Mouse (Mus musculus) spleen, adult 2 months (tissue): Measurements from ENCODE around the gene Muc4.

Experiments
- CTCF ChIP-seq: fragments of 200-500 bp; IDR thresholded peaks from 2 replicates; pipeline ENCODE4 v1.5.1; 2011; ENCODE audit warnings: mild to moderate bottlenecking, inconsistent platforms; ENCODE audit not compliant: insufficient read depth, insufficient read length, insufficient replicate concordance; ENCODE audit errors: extremely low read depth
- POLR2A ChIP-seq: fragments of 200-500 bp; IDR thresholded peaks from 2 replicates; pipeline ENCODE4 v1.6.1; 2011; ENCODE audit warnings: low read depth, low read length, inconsistent platforms

DNA sequence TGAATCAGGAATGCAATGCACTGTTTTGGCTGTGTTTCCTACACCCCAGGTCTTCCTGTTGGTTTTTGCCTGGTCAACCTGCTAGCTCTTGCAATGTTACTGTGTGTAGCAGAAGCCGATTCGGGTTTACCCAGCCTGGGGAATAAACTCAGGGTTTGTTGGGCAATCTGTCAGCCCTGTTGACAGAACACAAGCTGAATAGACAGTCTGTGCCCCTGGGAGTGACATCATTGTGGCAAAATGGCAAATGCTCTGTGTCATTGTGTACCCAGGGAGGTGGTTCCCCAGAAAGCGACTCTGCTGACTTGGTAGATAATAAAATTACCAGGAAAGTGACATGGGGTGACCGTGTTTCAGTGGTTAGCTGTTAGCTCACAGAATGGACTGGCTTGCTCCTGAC is 46.9 kb upstream of the Muc4 start:
- TF ChIP-seq POLR2A = no peak
- no peak for TF ChIP-seq CTCF
